Mouse (Mus musculus): ENCODE measurements around the gene Trmt13.
"Not testable (repeated sequence)": the region's sequence is repeated elsewhere in the genome, so short reads cannot be mapped to it uniquely, and the experiment has no call there.

The Trmt13 gene

DNA sequence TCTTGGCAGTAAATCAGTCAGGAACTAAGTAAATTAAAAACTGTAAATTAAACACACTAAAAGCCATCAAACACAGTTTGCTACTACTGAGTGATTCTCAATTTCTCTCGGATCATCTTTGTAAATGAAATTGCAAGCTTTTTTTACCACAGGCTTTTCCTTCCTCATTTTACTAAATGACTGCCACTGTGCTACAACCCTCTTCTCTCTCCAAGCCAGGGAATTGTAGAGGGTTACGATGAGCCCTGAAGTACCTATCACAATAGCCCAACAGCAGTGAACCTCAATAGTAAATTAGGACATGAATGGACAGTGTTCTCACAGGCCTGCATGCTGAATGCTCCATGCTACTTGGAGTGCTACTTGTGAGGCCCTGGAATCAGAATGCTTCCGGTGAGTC, 19.7 kb upstream of the Trmt13 start:
- DNase-seq (ENCODE audit: low spot score): no peak

GRCm38 (mm10) chr3:116632971-116633370, 18.6 kb upstream of the Trmt13 start:
- no peak for DNase-seq (ENCODE audit: low spot score)

DNA sequence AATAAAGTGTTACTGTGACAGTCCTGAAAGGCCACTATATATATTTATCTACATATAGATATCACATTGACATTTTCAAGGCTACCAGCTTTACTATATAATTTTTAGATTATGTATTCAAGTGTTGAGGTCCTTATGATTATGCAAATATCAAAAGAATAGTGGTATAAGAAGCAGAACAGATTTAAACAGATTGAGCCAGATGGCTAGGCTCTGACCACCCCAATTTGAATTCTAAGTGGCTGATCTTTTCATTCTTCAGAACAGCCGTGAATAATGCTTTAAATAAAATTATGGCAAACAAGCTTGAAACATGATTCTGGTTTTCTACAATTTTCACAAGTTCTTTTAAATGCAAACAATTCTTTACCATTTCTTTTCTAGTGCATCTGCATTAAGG, 17.1 kb upstream of the Trmt13 start:
- no peak for DNase-seq (ENCODE audit: low spot score)

GRCm38 (mm10) chr3:116622641-116623040, 8.3 kb upstream of the Trmt13 start:
- DNase-seq (ENCODE audit: low spot score): no peak

- DNase-seq (ENCODE audit: low spot score): no peak
These were observed 6.4 kb upstream of the Trmt13 start for GRCm38 (mm10) chr3:116620636-116621370.

- no peak for DNase-seq (ENCODE audit: low spot score)
These were observed 4.5 kb upstream of the Trmt13 start for GRCm38 (mm10) chr3:116618855-116619254.

DNA sequence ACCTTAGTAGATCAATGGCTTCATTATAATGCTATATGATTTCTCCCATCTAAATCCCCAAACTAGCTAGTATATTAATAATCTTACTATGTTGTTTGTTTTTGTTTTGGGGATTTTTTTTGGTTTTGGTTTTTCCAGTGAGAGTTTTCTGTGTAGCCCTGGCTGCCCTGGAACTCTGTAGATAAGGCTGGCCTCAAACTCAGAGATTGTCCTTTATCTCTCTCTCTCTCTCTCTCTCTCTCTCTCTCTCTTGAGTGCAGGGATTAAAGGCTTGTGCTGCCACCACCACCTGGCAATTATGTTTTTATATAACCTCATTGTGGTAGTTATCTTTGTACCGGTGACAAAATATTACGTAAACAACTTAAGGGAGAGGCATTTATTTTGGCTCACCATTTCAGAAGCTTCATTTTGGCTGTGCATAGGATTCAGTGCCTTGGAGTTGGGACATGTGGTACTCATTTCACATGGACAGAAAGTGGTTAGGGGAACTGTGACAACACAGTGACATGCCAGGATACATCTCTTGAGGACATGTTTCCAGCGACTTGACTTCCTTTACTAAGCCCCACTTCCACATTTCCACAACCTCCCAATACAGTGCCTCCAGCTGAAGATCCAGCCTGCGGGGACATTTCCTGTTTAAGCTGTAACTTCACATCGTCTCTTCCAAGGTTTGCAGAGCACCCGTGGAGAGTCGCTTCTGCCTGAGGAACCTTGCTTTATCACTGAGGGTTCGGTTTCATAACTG, 1.1 kb upstream of the Trmt13 start:
- no peak for DNase-seq (ENCODE audit: low spot score)

DNA sequence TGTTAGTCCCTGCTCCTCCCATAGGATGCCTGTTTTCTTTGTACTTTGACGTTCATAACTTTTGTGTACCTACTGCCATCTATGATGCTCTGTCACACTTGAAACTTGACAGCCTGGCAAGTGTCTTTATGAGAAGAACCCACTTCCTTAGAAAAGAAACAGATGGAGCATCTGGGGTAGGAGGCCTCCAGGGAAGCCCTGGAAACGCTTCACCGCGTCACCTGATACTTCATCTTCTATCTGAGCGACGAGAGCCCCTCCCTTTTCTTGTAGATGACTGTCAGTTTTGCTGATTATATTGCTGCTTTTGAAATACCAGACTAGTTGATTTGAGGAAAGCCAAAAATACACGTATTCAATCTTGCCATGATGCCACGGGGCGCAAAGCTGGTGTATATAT, 9.8 kb downstream of the Trmt13 start:
- DNase-seq (ENCODE audit: low spot score): no peak

DNA sequence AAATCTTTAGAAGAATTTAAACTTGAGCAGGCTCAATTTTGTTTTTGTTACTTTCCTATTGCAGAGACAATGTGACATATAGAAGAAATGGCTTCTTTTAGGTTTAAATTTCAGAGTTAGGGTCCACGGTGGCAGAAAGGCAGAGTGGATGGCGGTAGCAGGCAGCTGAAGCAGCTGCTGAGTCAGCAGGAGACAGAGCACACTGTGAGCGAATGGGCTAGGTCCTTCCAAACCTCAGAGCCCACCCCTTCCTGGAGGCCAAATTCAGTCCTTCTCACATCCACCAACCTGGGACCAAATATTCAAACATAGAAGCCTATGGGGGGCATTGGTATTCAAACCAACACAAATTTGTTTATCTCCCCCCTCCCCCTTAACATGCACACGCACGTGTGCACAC, 12.6 kb downstream of the Trmt13 start:
- no peak for DNase-seq (ENCODE audit: low spot score)

DNA sequence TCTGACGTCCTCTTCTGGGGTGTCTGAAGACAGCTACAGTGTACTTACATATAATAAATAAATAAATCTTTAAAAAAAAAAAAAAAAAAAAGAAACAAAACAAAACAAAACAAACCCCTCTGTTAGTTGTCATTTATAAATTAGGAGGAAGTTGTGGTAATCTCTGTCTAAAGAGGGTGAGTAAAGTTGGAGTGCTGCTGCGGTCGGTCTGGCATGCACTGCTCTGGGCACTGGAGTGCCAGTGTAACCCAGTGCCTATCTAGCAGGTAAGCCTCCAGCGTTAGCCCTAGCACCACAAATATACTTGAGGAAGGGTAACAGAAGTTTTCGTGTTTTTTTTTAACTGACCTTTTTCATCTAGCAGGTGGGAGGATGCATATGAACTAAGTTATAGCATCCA, 13.4 kb downstream of the Trmt13 start:
- DNase-seq (ENCODE audit: low spot score): no peak

GRCm38 (mm10) chr3:116599705-116600104, 14.7 kb downstream of the Trmt13 start:
- no peak for DNase-seq (ENCODE audit: low spot score)

GRCm38 (mm10) chr3:116595603-116595991, 18.8 kb downstream of the Trmt13 start:
- no peak for DNase-seq (ENCODE audit: low spot score)

DNA sequence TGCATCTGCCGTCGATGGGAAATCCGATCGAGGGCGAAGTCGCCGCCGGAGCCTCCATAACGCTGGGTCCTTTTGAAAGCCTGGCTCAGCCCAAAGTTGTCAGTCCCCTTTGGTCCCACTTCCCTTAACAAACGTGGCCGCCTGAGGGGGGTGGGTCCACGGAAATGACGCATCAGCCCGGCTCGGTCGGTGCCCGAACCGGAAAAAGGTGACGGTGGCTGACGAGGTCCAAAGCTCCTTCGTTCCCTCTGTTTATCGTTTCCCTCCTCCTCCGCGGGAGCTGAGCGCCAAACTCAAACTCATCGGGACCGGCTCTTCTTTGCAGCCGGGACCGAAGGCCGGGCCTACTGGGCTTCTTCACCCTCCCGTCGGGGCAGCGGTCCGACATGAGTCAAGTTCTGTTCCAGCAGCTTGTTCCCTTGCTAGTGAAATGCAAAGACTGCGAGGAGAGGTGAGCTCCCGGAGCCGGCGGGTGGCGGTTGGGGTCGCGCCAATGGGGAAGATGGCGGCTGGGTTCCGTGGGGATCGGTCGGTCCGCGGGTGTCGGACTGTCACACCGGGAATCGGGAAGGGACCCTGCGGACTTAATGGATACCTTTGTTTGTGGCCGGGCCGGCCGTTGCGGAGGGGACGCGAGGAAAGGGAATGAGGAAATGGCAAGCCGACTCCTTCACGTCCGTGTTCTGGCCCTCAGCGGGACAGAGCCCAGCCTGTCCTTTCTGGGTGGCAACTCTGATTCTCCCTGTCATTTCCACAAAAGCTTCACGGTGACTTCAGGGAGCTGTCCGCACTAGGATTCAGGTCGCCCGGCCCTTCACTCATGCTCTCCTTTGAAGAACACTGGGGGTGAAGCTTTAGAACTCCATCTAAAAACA, 19.4 kb downstream of the Trmt13 start, which contains the start of gene Sass6:
Gene Sass6 (plus strand): TSS at position 255 of the 875 bp plus-strand sequence.
- peak; percentile 98 for DNase-seq (ENCODE audit: low spot score)

DNA sequence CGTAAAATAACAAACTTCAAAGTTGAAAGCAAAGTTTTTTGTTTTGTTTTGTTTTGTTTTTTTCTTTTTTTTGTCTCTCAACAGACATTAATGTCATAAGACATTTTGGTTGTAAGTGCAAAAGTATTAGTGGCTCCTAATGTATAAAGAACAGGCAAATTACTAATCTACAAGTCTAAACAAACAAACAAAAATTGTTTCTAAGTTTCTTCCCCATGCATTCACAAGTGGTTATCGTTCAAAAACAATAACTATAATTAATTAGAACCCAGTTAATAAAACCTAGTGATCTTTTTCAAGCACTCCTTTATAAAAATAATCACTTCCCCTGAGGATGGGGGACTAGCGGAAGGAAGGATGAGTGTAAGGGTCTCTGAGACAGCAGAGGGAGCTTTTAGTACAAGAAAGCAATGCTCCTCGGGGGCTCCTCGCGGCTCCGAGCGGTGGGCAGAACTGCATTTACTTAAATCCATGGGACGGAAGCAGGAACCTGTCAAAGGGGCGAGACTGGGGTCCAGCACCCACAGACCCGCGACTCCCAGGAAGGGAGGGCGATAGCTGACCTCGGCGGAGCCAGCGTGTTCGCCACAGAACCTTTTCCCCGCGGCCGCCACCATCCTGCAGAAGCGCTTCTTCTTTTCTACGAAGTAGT, 20.2 kb downstream of the Trmt13 start:
- no peak for DNase-seq (ENCODE audit: low spot score)

GRCm38 (mm10) chr3:116582201-116582600, 32.2 kb downstream of the Trmt13 start:
- DNase-seq (ENCODE audit: low spot score): no peak

GRCm38 (mm10) chr3:116577286-116577685, 37.1 kb downstream of the Trmt13 start:
- no peak for DNase-seq (ENCODE audit: low spot score)

DNA sequence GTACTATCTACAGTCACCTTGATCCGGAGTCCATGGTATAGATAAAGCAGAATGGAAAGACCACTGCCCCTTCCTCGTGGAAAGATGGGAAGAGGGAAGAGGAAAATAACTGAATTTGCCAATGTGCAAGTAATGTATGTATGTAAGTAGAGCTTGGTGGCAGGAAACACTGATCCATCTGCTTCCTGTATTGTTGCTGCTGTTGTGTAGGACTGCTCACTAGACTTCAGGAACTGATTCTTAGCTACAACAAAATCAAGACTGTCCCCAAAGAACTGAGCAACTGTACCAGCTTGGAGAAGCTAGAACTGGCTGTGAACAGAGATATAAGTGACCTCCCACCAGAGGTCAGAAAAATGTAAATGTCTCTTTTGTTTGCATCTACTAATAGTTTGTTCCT, 43.8 kb downstream of the Trmt13 start:
- no peak for DNase-seq (ENCODE audit: low spot score)

DNA sequence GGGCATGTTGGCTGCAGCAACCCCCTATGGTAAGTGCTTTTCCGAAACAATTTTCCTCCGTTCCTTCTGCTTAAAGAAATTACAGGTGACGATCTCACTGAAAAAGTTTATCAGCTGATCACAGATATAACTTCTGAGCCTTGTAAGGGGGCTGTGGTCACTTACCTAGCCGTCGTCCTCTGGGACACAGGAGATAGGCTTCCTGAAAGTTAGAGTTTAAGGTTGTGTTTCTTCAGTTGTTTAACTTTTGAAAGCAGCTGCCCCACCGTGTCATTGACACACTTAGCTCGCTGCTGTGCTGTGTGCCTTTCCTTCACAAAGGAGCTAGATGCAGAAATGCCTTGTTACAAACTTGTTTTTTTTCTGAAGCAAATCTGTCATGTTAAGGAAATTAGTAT, 51.3 kb downstream of the Trmt13 start:
- no peak for DNase-seq (ENCODE audit: low spot score)

- no peak for DNase-seq (ENCODE audit: low spot score)
These were observed 51.8 kb downstream of the Trmt13 start, which contains the start of gene Lrrc39 for GRCm38 (mm10) chr3:116562408-116563094. TSS of gene Lrrc39 (plus strand) at chr3:116562973.

DNA sequence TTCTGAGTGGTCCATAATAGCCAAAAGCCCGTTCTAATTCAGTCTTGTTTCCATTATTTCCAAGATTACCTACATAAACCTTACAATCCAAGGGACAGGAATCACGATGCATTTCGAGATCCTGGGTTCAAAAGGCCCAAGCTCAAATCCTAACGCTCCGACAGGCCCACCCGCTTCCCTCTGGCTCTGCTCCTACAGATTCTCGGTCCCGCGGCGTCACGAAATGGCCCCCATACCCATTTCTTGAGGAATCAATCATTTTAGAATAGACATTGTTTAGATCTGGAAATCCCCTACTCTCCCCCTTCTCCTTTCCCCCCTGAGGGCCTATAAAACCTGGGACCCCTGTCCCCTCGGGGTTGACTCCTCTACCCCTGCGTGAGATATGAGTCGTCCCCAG, 53.1 kb downstream of the Trmt13 start:
- not testable (repeated sequence) for DNase-seq (ENCODE audit: low spot score)

GRCm38 (mm10) chr3:116551362-116551761, 63.0 kb downstream of the Trmt13 start:
- no peak for DNase-seq (ENCODE audit: low spot score)
